Mouse (Mus musculus): Measurements from ENCODE around the gene C330021F23Rik. TPM values are rescaled to one million over a fixed set of nuclear protein-coding genes. Genes with fewer than 3 reads are reported as not detected.

The C330021F23Rik gene
- 0.27 and 0.70 TPM in 2 replicates for polyA plus RNA-seq (2014; fragmentation: Nextera tagmentation; extraction: Ambion mirVana)

- Histone ChIP-seq H3K27ac (replicated peaks; ENCODE audit: low read depth, low read length) (no peak within 1 kb of the TSS), H3K27me3 (ENCODE audit: control insufficient read depth, insufficient read depth, low read length) (no peaks in the 10 kb centered on the region), H3K4me3 (replicated peaks; ENCODE audit: low read depth, low read length) (no peak within 1 kb of the TSS), H3K36me3 (ENCODE audit: control insufficient read depth, insufficient read depth, low read length) (no peaks in the 10 kb centered on the region), H3K9ac (replicated peaks; ENCODE audit: low read length) (no peak within 1 kb of the TSS; the same call in 1 of the 2 replicates), H3K4me2 (ENCODE audit: low read length) (peak within 1 kb of the TSS; percentile 28), H3K4me1 (ENCODE audit: control insufficient read depth, insufficient read depth, low read length) (no peaks in the 10 kb centered on the region), H3K9me3 (ENCODE audit: control insufficient read depth, low read length) (no peaks in the 10 kb centered on the region)
- 0 out of 2 replicates have a peak, but pooled peaks have one; percentile 8 for ATAC-seq (ENCODE audit: low FRiP score, low TSS enrichment)
- DNase-seq: peak; percentile 29
- under 1% methylated on average over 12 of the region's 12 CpGs for whole genome bisulfite sequencing
These were observed at the start of gene C330021F23Rik for GRCm38 (mm10) chr8:3567641-3568371. TSS of gene C330021F23Rik (plus strand) at chr8:3567990.

DNA sequence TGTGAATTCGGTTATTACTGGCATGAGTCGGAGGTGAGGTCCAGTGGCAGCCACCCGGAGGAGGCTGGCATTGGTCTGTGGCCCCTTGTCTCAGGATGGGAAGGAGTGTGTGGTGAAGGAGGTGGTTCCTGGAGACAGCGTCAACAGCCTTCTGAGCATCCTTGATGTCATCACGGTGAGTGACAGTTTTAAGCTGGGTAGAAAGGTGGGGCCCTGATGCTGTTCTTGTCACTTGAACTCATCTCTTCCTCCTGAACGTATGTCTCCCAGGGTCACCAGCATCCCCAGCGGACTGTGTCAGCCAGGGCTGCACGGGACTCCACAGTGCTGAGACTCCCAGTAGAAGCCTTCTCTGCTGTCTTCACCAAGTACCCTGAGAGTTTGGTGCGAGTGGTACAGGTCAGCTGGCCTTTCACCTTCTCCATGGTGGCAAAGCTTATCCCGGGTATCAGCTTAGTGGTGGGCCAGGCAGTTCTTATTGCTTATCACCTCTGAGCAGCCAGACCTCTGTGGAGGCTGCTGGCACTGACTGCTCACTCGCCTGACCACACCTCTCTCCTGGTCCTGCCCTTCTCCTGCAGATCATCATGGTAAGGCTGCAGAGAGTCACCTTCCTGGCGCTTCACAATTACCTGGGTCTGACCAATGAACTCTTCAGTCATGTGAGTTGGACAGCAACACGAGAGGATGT lies 45.6 kb upstream of the C330021F23Rik start:
- Histone ChIP-seq H3K4me3 (replicated peaks; ENCODE audit: low read depth, low read length) (no peak overlapping the region), H3K4me1 (ENCODE audit: control insufficient read depth, insufficient read depth, low read length) (no peaks in the 10 kb centered on the region), H3K27ac (replicated peaks; ENCODE audit: low read depth, low read length) (no peak overlapping the region), H3K9ac (replicated peaks; ENCODE audit: low read length) (no peak overlapping the region), H3K9me3 (ENCODE audit: control insufficient read depth, low read length) (no peaks in the 10 kb centered on the region), H3K4me2 (ENCODE audit: low read length) (no peak overlapping the region), H3K36me3 (ENCODE audit: control insufficient read depth, insufficient read depth, low read length) (peaks cover 38% of the 10 kb centered on the region), H3K27me3 (ENCODE audit: control insufficient read depth, insufficient read depth, low read length) (no peaks in the 10 kb centered on the region)
- DNase-seq (no peak), ATAC-seq (ENCODE audit: low FRiP score, low TSS enrichment) (no peak)
- WGBS: 92% methylated on average over 13 of the region's 13 CpGs

GRCm38 (mm10) chr8:3530816-3531215 lies 37.0 kb upstream of the C330021F23Rik start:
- Histone ChIP-seq H3K4me2 (ENCODE audit: low read length) (no peak overlapping the region), H3K4me3 (replicated peaks; ENCODE audit: low read depth, low read length) (no peak overlapping the region), H3K27me3 (ENCODE audit: control insufficient read depth, insufficient read depth, low read length) (no peaks in the 10 kb centered on the region), H3K36me3 (ENCODE audit: control insufficient read depth, insufficient read depth, low read length) (peaks cover 36% of the 10 kb centered on the region), H3K9ac (replicated peaks; ENCODE audit: low read length) (no peak overlapping the region), H3K4me1 (ENCODE audit: control insufficient read depth, insufficient read depth, low read length) (no peaks in the 10 kb centered on the region), H3K9me3 (ENCODE audit: control insufficient read depth, low read length) (no peaks in the 10 kb centered on the region), H3K27ac (replicated peaks; ENCODE audit: low read depth, low read length) (no peak overlapping the region)
- DNase-seq (no peak), ATAC-seq (ENCODE audit: low FRiP score, low TSS enrichment) (no peak)
- WGBS: 88% methylated on average over 5 of the region's 5 CpGs

DNA sequence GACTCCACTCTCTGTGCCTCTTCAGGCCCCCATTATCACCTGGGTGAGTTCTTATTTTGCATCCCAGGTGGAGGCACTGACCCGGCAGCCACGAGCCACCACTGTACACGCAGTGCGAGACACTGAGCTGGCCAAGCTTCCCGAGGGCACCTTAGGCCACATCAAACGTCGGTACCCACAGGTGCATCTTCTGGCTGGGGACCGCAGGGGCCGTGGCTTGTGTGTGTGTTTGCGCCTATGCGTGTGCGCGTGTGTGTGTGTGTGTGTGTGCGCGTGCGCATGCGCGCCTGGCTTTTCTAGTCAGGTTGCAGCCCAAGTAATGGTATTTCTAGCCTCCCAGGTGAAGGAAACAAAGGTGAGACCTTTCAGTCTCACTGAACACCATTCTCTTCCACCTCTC lies 35.9 kb upstream of the C330021F23Rik start:
- DNase-seq (no peak), ATAC-seq (ENCODE audit: low FRiP score, low TSS enrichment) (no peak)
- 97% methylated on average over 18 of the region's 18 CpGs for WGBS
- H3K4me1 ChIP-seq (ENCODE audit: control insufficient read depth, insufficient read depth, low read length): no peaks in the 10 kb centered on the region
- H3K36me3 ChIP-seq (ENCODE audit: control insufficient read depth, insufficient read depth, low read length): peaks cover 46% of the 10 kb centered on the region
- no peak overlapping the region for H3K4me2 ChIP-seq (ENCODE audit: low read length)
- H3K9ac ChIP-seq (replicated peaks; ENCODE audit: low read length): no peak overlapping the region
- no peaks in the 10 kb centered on the region for H3K9me3 ChIP-seq (ENCODE audit: control insufficient read depth, low read length)
- H3K27me3 ChIP-seq (ENCODE audit: control insufficient read depth, insufficient read depth, low read length): no peaks in the 10 kb centered on the region
- no peak overlapping the region for H3K27ac ChIP-seq (replicated peaks; ENCODE audit: low read depth, low read length)
- H3K4me3 ChIP-seq (replicated peaks; ENCODE audit: low read depth, low read length): no peak overlapping the region

DNA sequence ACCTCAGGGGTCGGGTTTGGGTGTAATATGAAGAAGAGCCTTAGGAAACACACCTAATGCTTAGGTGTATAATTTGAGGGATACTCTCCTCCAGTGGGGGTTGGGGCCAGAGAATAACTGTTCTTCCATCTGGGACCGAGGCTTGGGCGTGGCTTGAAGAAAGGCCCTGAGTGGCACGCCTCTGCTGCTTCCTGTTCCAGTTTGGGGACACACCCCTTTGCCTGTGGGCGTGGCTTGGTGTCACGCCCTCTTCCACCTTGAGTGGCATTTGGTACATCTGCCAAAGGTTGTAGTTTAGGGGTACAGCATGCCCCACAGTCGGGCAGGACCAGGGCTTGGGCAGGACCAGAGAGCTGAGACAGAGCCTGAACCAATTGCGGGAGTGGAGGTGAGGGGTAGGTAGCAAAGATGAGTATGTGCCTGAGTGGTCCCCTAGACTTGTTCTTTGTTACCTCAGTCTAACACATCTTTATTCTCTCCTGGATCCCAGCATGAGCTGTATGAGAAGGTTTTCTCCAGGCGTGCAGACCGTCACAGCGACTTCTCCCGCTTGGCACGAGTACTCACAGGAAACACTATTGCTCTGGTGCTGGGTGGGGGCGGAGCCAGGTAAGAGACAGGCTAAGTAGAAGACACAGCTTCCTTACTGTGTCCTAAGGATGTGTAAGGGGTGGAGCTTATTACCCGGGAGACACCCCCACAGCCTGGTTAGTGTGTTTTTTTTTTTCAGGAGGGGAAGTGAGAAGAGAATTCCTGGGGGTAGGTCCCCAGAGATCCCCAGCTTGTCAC lies 31.5 kb upstream of the C330021F23Rik start:
- Histone ChIP-seq H3K27me3 (ENCODE audit: control insufficient read depth, insufficient read depth, low read length) (no peaks in the 10 kb centered on the region), H3K9ac (replicated peaks; ENCODE audit: low read length) (no peak overlapping the region), H3K4me3 (replicated peaks; ENCODE audit: low read depth, low read length) (no peak overlapping the region), H3K4me1 (ENCODE audit: control insufficient read depth, insufficient read depth, low read length) (no peaks in the 10 kb centered on the region), H3K36me3 (ENCODE audit: control insufficient read depth, insufficient read depth, low read length) (peaks cover 75% of the 10 kb centered on the region), H3K9me3 (ENCODE audit: control insufficient read depth, low read length) (no peaks in the 10 kb centered on the region), H3K27ac (replicated peaks; ENCODE audit: low read depth, low read length) (no peak overlapping the region), H3K4me2 (ENCODE audit: low read length) (no peak overlapping the region)
- DNase-seq: no peak
- WGBS: 68% methylated on average over 15 of the region's 15 CpGs
- no peak for ATAC-seq (ENCODE audit: low FRiP score, low TSS enrichment)

DNA sequence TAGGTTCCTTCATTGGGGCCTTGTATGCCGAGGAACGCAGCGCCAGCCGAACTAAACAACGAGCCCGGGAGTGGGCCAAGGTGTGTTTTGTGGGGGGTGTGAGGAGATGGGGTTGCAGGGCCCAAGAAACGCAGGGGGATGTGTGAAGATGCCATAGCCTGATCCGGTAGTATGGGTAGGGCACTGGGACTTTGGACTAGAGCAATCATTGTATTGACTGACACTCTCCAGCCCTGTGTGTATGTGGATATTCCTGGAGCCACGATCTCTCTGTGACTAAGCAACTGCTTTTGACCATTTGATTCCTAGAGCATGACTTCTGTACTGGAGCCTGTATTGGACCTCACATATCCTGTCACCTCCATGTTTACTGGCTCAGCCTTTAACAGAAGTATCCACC lies 30.9 kb upstream of the C330021F23Rik start:
- DNase-seq (no peak), ATAC-seq (ENCODE audit: low FRiP score, low TSS enrichment) (no peak)
- Histone ChIP-seq H3K36me3 (ENCODE audit: control insufficient read depth, insufficient read depth, low read length) (peaks cover 75% of the 10 kb centered on the region), H3K4me1 (ENCODE audit: control insufficient read depth, insufficient read depth, low read length) (no peaks in the 10 kb centered on the region), H3K9me3 (ENCODE audit: control insufficient read depth, low read length) (no peaks in the 10 kb centered on the region), H3K9ac (replicated peaks; ENCODE audit: low read length) (no peak overlapping the region), H3K4me3 (replicated peaks; ENCODE audit: low read depth, low read length) (no peak overlapping the region), H3K27ac (replicated peaks; ENCODE audit: low read depth, low read length) (no peak overlapping the region), H3K27me3 (ENCODE audit: control insufficient read depth, insufficient read depth, low read length) (no peaks in the 10 kb centered on the region), H3K4me2 (ENCODE audit: low read length) (no peak overlapping the region)
- 97% methylated on average over 9 of the region's 9 CpGs for WGBS

- H3K9ac ChIP-seq (replicated peaks; ENCODE audit: low read length): no peak overlapping the region
- no peaks in the 10 kb centered on the region for H3K27me3 ChIP-seq (ENCODE audit: control insufficient read depth, insufficient read depth, low read length)
- no peak for ATAC-seq (ENCODE audit: low FRiP score, low TSS enrichment)
- no peak overlapping the region for H3K27ac ChIP-seq (replicated peaks; ENCODE audit: low read depth, low read length)
- peaks cover 72% of the 10 kb centered on the region for H3K36me3 ChIP-seq (ENCODE audit: control insufficient read depth, insufficient read depth, low read length)
- H3K4me3 ChIP-seq (replicated peaks; ENCODE audit: low read depth, low read length): no peak overlapping the region
- no peaks in the 10 kb centered on the region for H3K4me1 ChIP-seq (ENCODE audit: control insufficient read depth, insufficient read depth, low read length)
- 96% methylated on average over 26 of the region's 26 CpGs for WGBS
- H3K4me2 ChIP-seq (ENCODE audit: low read length): no peak overlapping the region
- no peak for DNase-seq
- H3K9me3 ChIP-seq (ENCODE audit: control insufficient read depth, low read length): no peaks in the 10 kb centered on the region
These were observed 30.1 kb upstream of the C330021F23Rik start for GRCm38 (mm10) chr8:3537666-3538065.

DNA sequence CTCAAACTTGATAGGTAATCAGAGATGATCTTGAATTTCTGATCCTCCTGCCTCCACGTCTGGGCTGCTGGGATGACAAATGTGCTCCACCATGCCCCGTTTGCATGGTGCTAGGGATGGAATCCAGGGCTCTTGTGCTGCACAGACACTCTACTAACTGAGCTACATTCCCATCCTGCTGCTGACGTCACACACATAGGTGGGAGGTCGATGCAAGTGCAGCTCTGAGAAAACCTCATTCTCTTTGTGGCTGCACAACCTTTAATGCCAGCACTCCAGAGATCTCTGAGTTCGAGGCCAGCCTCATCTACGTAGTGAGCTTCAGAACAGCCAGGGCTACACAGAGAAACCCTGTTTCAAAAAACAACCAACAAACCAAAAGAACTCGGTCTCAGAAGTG lies 28.6 kb upstream of the C330021F23Rik start:
- no peaks in the 10 kb centered on the region for H3K27me3 ChIP-seq (ENCODE audit: control insufficient read depth, insufficient read depth, low read length)
- no peak for ATAC-seq (ENCODE audit: low FRiP score, low TSS enrichment)
- no peak overlapping the region for H3K4me2 ChIP-seq (ENCODE audit: low read length)
- 89% methylated on average over 7 of the region's 7 CpGs for WGBS
- H3K36me3 ChIP-seq (ENCODE audit: control insufficient read depth, insufficient read depth, low read length): peaks cover 80% of the 10 kb centered on the region
- H3K9me3 ChIP-seq (ENCODE audit: control insufficient read depth, low read length): no peaks in the 10 kb centered on the region
- no peak overlapping the region for H3K9ac ChIP-seq (replicated peaks; ENCODE audit: low read length)
- H3K4me1 ChIP-seq (ENCODE audit: control insufficient read depth, insufficient read depth, low read length): no peaks in the 10 kb centered on the region
- no peak overlapping the region for H3K27ac ChIP-seq (replicated peaks; ENCODE audit: low read depth, low read length)
- H3K4me3 ChIP-seq (replicated peaks; ENCODE audit: low read depth, low read length): no peak overlapping the region
- no peak for DNase-seq
